Mouse (Mus musculus) effector memory CD4-positive, alpha-beta T cell, adult 5 months (primary cell): ENCODE measurements around the gene Olfr507. TPM values are rescaled to one million over a fixed set of nuclear protein-coding genes. Genes with fewer than 3 reads are reported as not detected.

Source experiments
- polyA plus RNA-seq: library from polyadenylated mRNA; unstranded; fragments of 100-300 nt; shearing (Covaris generic); gene quantifications from one replicate; pipeline ENCODE4 v1.2.1, GENCODE M21; 2017

Gene Olfr507
- polyA plus RNA-seq, result not detected

DNA sequence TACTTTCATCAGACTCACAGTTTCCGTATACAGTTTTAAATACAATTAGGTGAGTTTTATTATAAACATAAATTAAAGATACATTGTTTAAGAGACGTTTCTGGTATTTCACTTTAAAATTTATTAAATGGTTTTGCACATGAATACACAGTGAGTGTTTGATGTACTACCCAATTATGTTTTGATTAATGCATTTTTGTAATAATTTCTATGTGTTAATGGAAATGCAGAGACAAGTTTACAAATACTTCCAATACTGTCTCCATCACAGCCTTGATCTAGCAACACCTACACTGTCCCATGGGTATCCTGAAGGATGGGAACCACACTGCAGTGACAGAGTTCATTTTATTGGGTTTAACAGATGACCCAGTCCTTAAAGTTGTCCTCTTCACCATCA lies at the start of gene Olfr507:
Gene Olfr507 (plus strand): TSS at position 301 of the 400 bp plus-strand sequence.

DNA sequence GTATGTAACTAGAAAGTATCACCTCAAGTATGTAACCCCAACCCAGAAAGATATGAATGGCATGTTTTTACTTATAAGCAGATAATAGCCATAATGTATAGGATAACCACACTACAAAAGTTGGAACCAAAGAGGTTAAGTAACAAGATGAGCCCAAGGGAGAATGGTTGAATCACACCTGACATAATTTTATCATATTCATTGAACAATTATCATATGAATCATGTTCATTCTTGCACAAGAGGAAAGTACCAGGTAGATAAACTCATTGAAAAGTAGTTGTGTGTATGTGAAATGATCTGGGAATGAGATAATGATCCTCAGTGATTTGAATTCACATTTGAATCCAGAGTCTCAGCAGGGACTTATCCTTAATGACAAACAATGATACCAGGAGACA lies 11.1 kb upstream of the Olfr507 start, which contains the start of gene Olfr506:
Gene Olfr506 (plus strand): TSS at position 301 of the 400 bp plus-strand sequence.

DNA sequence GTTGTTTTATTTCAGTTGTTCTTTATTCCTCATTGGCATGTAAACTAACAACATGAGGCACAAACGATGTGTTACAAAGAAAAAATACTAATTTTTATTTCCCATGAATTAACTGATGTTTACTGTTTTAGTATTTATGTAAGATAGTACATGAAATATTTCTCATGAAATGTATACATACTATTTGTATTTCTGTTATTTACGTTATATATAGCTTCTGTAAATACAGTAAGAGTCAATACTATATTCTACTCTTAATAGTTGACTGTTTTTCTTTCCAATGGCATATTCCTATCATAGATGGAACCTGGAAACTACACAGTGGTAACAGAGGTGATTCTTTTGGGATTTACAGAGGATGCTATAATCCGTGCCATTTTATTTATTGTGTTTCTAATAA lies 8.1 kb downstream of the Olfr507 start, which contains the start of gene Olfr508:
Gene Olfr508 (plus strand): TSS at position 301 of the 400 bp plus-strand sequence.

DNA sequence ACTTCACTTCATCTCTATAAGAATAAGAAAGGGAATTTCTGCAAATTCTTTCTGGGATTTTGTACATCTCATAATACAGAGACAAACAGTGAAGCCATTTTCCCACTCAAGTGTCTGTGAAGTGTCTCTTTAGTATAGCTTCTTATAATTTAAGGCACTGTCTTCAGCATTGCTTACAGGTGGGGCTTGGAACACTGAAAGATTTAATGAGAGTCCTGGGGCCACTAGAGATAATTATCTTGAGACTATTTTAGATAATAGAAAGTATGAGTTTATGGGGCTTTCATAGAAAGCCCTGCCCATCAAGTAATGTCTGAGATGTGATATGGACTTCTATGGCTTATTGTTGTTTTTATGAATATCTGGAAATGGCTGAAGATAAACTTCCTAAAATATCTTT lies 30.2 kb downstream of the Olfr507 start, which contains the start of gene Olfr509:
Gene Olfr509 (minus strand): TSS at position 101 of the 400 bp plus-strand sequence.

DNA sequence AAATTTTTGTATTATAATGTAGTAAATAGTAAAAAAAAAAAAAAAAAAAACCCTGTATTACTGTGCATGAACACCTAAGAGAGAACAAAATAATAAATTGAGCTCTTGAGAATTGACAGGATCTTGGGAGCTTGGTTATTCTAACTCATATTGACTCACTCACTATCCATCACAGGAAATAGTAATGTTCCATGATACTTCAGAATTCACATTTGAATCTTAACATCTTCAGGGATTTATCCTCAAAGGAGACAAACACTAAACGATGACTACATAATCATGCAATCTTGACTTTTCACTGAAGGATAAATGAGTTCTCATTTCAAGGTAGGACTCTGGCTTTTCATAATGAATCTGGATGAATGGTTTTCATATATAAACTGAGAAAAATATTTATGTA lies 44.5 kb downstream of the Olfr507 start, which contains the start of gene Olfr510:
Gene Olfr510 (plus strand): TSS at position 301 of the 400 bp plus-strand sequence.

Other genes starting within 250 kb of the Olfr507 start
- gene Olfr495, start 228.6 kb upstream of the Olfr507 start, polyA plus RNA-seq, result not detected
- not detected for gene Olfr497, start 201.4 kb upstream of the Olfr507 start, polyA plus RNA-seq
- gene Olfr498, start 156.5 kb upstream of the Olfr507 start, polyA plus RNA-seq, result not detected
- not detected for gene Olfr502, start 96.7 kb upstream of the Olfr507 start, polyA plus RNA-seq
- not detected for gene Olfr503, start 77.3 kb upstream of the Olfr507 start, polyA plus RNA-seq
- gene Olfr504, start 56.0 kb upstream of the Olfr507 start, polyA plus RNA-seq, result not detected
- gene Olfr506, start 11.0 kb upstream of the Olfr507 start, polyA plus RNA-seq, result not detected
- not detected for gene Olfr508, start 8.2 kb downstream of the Olfr507 start, polyA plus RNA-seq
- not detected for gene Olfr509, start 30.1 kb downstream of the Olfr507 start, polyA plus RNA-seq
- gene Olfr510, start 44.6 kb downstream of the Olfr507 start, polyA plus RNA-seq, result not detected
- not detected for gene Olfr512, start 91.5 kb downstream of the Olfr507 start, polyA plus RNA-seq
- gene Olfr513, start 129.2 kb downstream of the Olfr507 start, polyA plus RNA-seq, result not detected
- not detected for gene Olfr514, start 204.2 kb downstream of the Olfr507 start, polyA plus RNA-seq
- not detected for gene Olfr516, start 228.7 kb downstream of the Olfr507 start, polyA plus RNA-seq